Mouse (Mus musculus): Measurements from ENCODE around the gene Magi2. TPM values are rescaled to one million over a fixed set of nuclear protein-coding genes. Genes with fewer than 3 reads are reported as not detected.

Gene Magi2
- polyA plus RNA-seq, 1 experiment = 0.18 TPM

DNA sequence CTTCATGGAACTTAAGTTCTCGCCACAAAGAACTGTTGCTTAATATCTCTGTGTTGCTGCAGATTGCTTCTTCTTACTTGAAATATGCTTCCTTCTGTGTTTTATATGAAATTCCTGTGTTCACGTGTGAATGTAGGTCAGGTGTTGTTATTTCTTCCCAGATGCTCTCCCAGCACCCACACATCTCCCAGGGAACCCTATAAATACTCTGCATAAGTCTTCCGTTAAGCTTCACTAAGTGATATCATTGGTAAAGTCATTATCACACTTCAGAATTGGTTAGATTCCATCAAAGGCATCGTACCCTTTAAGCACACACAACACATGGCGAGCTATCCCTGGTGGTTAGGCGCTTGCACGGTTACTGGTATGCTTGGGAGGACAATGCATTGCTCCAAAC is 1257.7 kb downstream of the Magi2 start:
- no peak overlapping the region for H3ac ChIP-seq (ENCODE audit: control insufficient read depth, insufficient read length, low read depth)
- H3K79me2 ChIP-seq (ENCODE audit: control insufficient read depth, insufficient read depth) = no peaks in the 10 kb centered on the region
- H3K36me3 ChIP-seq (ENCODE audit: control insufficient read depth, insufficient read depth) = no peaks in the 10 kb centered on the region
- TF ChIP-seq MAX (IDR thresholded peaks at IDR 0.05) = no peak
- no peak for TF ChIP-seq MYOD1 (IDR thresholded peaks at IDR 0.05; ENCODE audit: control insufficient read depth, insufficient read length, low read depth)
- no peak for TF ChIP-seq CEBPB (IDR thresholded peaks at IDR 0.05; ENCODE audit: low read depth)
- no peak for TF ChIP-seq USF1 (IDR thresholded peaks at IDR 0.05; ENCODE audit: low read depth)
- no peak for TF ChIP-seq FOSL1 (IDR thresholded peaks at IDR 0.05; ENCODE audit: insufficient read depth, low read length, poor library complexity, severe bottlenecking)
- TF ChIP-seq CTCF (IDR thresholded peaks at IDR 0.05; ENCODE audit: control insufficient read depth, insufficient read depth, insufficient read length) = no peak
- H3K79me3 ChIP-seq (ENCODE audit: low read depth) = no peaks in the 10 kb centered on the region
- H3K27me3 ChIP-seq (ENCODE audit: control insufficient read depth, insufficient read depth, insufficient read length) = no peaks in the 10 kb centered on the region
- no peak overlapping the region for H3K4me3 ChIP-seq (ENCODE audit: insufficient read depth, poor library complexity, severe bottlenecking)

GRCm38 (mm10) chr5:20491911-20492310 is 1265.1 kb downstream of the Magi2 start:
- H3K4me3 ChIP-seq (ENCODE audit: insufficient read depth, poor library complexity, severe bottlenecking) = no peak overlapping the region
- H3ac ChIP-seq (ENCODE audit: control insufficient read depth, insufficient read length, low read depth) = no peak overlapping the region
- TF ChIP-seq CTCF (IDR thresholded peaks at IDR 0.05; ENCODE audit: control insufficient read depth, insufficient read depth, insufficient read length) = no peak
- no peak for TF ChIP-seq MYOG (IDR thresholded peaks at IDR 0.05; ENCODE audit: control insufficient read depth, extremely low read depth, insufficient read length)
- no peak for TF ChIP-seq FOSL1 (IDR thresholded peaks at IDR 0.05; ENCODE audit: insufficient read depth, low read length, poor library complexity, severe bottlenecking)
- TF ChIP-seq MAX (IDR thresholded peaks at IDR 0.05) = no peak
- TF ChIP-seq USF1 (IDR thresholded peaks at IDR 0.05; ENCODE audit: low read depth) = no peak
- TF ChIP-seq MYOD1 (IDR thresholded peaks at IDR 0.05; ENCODE audit: control insufficient read depth, insufficient read length, low read depth) = no peak
- TF ChIP-seq CEBPB (IDR thresholded peaks at IDR 0.05; ENCODE audit: low read depth) = no peak
- H3K27me3 ChIP-seq (ENCODE audit: control insufficient read depth, insufficient read depth, insufficient read length) = no peaks in the 10 kb centered on the region
- no peaks in the 10 kb centered on the region for H3K79me2 ChIP-seq (ENCODE audit: control insufficient read depth, insufficient read depth)
- H3K79me3 ChIP-seq (ENCODE audit: low read depth) = no peaks in the 10 kb centered on the region
- no peaks in the 10 kb centered on the region for H3K36me3 ChIP-seq (ENCODE audit: control insufficient read depth, insufficient read depth)

- Histone ChIP-seq H3ac (ENCODE audit: control insufficient read depth, insufficient read length, low read depth) (no peak overlapping the region), H3K36me3 (ENCODE audit: control insufficient read depth, insufficient read depth) (no peaks in the 10 kb centered on the region), H3K27me3 (ENCODE audit: control insufficient read depth, insufficient read depth, insufficient read length) (no peaks in the 10 kb centered on the region), H3K79me3 (ENCODE audit: low read depth) (no peaks in the 10 kb centered on the region), H3K79me2 (ENCODE audit: control insufficient read depth, insufficient read depth) (no peaks in the 10 kb centered on the region), H3K4me3 (ENCODE audit: insufficient read depth, poor library complexity, severe bottlenecking) (no peak overlapping the region)
- TF ChIP-seq USF1 (IDR thresholded peaks at IDR 0.05; ENCODE audit: low read depth) = no peak
- TF ChIP-seq CTCF (IDR thresholded peaks at IDR 0.05; ENCODE audit: control insufficient read depth, insufficient read depth, insufficient read length) = no peak
- TF ChIP-seq MYOD1 (IDR thresholded peaks at IDR 0.05; ENCODE audit: control insufficient read depth, insufficient read length, low read depth) = no peak
- TF ChIP-seq MYOG (IDR thresholded peaks at IDR 0.05; ENCODE audit: control insufficient read depth, extremely low read depth, insufficient read length) = no peak
- no peak for TF ChIP-seq MAX (IDR thresholded peaks at IDR 0.05)
- TF ChIP-seq FOSL1 (IDR thresholded peaks at IDR 0.05; ENCODE audit: insufficient read depth, low read length, poor library complexity, severe bottlenecking) = no peak
- no peak for TF ChIP-seq CEBPB (IDR thresholded peaks at IDR 0.05; ENCODE audit: low read depth)
Observed at GRCm38 (mm10) chr5:20492679-20493078, 1265.8 kb downstream of the Magi2 start.

DNA sequence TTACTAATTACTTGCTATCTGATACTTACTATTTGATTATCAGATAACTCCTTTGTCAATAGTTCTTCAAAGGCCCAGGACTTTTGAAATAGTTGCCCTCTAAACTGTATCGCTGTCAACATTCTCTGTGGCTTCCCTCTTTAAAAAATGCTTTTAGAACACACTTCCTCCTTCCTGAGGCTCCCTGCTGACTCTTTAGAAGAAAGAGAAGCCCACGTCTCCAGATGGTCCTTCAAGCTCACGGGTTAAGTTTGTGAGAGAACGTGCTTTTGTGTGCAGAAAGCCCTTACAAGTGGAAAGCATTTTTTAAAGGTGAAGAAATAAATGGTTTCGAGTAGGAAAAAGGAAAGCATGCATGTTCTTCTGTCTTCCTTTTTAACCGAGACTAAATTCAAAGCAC is 1267.2 kb downstream of the Magi2 start:
- no peaks in the 10 kb centered on the region for H3K79me3 ChIP-seq (ENCODE audit: low read depth)
- no peak for TF ChIP-seq CTCF (IDR thresholded peaks at IDR 0.05; ENCODE audit: control insufficient read depth, insufficient read depth, insufficient read length)
- no peak for TF ChIP-seq USF1 (IDR thresholded peaks at IDR 0.05; ENCODE audit: low read depth)
- TF ChIP-seq MYOD1 (IDR thresholded peaks at IDR 0.05; ENCODE audit: control insufficient read depth, insufficient read length, low read depth) = no peak
- no peak for TF ChIP-seq MYOG (IDR thresholded peaks at IDR 0.05; ENCODE audit: control insufficient read depth, extremely low read depth, insufficient read length)
- TF ChIP-seq CEBPB (IDR thresholded peaks at IDR 0.05; ENCODE audit: low read depth) = no peak
- no peak for TF ChIP-seq MAX (IDR thresholded peaks at IDR 0.05)
- no peak for TF ChIP-seq FOSL1 (IDR thresholded peaks at IDR 0.05; ENCODE audit: insufficient read depth, low read length, poor library complexity, severe bottlenecking)
- H3K27me3 ChIP-seq (ENCODE audit: control insufficient read depth, insufficient read depth, insufficient read length) = no peaks in the 10 kb centered on the region
- H3K4me3 ChIP-seq (ENCODE audit: insufficient read depth, poor library complexity, severe bottlenecking) = no peak overlapping the region
- H3K36me3 ChIP-seq (ENCODE audit: control insufficient read depth, insufficient read depth) = no peaks in the 10 kb centered on the region
- no peaks in the 10 kb centered on the region for H3K79me2 ChIP-seq (ENCODE audit: control insufficient read depth, insufficient read depth)
- no peak overlapping the region for H3ac ChIP-seq (ENCODE audit: control insufficient read depth, insufficient read length, low read depth)

DNA sequence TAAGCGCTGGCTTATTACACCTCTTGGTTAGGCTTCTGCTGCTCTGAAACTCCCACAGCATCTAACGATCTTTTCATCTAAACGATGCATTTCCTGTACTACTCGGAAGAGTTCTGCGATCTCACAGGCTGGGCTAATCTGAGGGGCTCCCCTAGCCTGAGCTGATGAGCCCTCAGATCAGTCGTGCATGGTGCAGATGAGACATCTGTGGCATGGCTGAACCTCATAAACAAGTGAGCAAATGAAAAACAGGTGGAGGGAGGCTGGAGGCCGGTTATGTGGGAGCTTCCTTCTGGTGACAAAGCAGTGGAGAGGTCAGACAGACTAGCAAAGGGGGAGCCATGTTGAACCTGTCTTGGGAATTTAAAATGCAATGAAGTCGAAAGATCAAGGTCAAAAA is 1270.1 kb downstream of the Magi2 start:
- no peaks in the 10 kb centered on the region for H3K79me3 ChIP-seq (ENCODE audit: low read depth)
- TF ChIP-seq MYOG (IDR thresholded peaks at IDR 0.05; ENCODE audit: control insufficient read depth, extremely low read depth, insufficient read length) (no peak), MYOD1 (IDR thresholded peaks at IDR 0.05; ENCODE audit: control insufficient read depth, insufficient read length, low read depth) (no peak), USF1 (IDR thresholded peaks at IDR 0.05; ENCODE audit: low read depth) (no peak), CEBPB (IDR thresholded peaks at IDR 0.05; ENCODE audit: low read depth) (no peak), FOSL1 (IDR thresholded peaks at IDR 0.05; ENCODE audit: insufficient read depth, low read length, poor library complexity, severe bottlenecking) (no peak), CTCF (IDR thresholded peaks at IDR 0.05; ENCODE audit: control insufficient read depth, insufficient read depth, insufficient read length) (no peak), MAX (IDR thresholded peaks at IDR 0.05) (no peak)
- no peaks in the 10 kb centered on the region for H3K27me3 ChIP-seq (ENCODE audit: control insufficient read depth, insufficient read depth, insufficient read length)
- no peak overlapping the region for H3K4me3 ChIP-seq (ENCODE audit: insufficient read depth, poor library complexity, severe bottlenecking)
- no peaks in the 10 kb centered on the region for H3K36me3 ChIP-seq (ENCODE audit: control insufficient read depth, insufficient read depth)
- H3K79me2 ChIP-seq (ENCODE audit: control insufficient read depth, insufficient read depth) = no peaks in the 10 kb centered on the region
- H3ac ChIP-seq (ENCODE audit: control insufficient read depth, insufficient read length, low read depth) = no peak overlapping the region

DNA sequence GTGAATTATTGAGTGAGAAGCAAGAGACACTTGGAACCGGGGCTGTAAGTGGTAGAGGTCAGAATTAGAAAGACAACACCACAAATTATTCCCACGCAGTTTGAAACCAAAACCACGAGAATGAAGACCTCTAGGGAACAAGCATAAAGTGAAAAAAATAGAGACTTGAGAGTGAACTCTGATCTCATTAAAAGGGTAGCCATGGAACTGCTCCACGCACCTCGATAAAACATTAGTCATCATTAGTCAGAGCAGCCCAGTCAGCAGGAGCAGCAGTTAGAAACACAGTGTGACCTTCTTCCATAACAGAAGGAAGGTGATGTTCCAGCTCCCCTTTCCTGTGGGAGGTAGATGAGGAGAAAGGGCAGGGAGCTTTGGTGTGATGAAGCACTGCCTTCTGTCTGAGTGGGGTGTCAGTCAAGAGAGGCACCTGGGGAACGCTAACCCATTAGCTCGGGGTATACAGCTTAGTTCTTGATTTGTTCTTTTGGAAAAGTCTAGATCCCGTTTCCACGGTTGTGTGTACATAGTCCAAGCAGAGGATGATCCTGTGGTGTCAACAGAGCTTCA is 1272.3 kb downstream of the Magi2 start:
- TF ChIP-seq CTCF (IDR thresholded peaks at IDR 0.05; ENCODE audit: control insufficient read depth, insufficient read depth, insufficient read length) (no peak), MYOD1 (IDR thresholded peaks at IDR 0.05; ENCODE audit: control insufficient read depth, insufficient read length, low read depth) (no peak), USF1 (IDR thresholded peaks at IDR 0.05; ENCODE audit: low read depth) (no peak), CEBPB (IDR thresholded peaks at IDR 0.05; ENCODE audit: low read depth) (no peak), MYOG (IDR thresholded peaks at IDR 0.05; ENCODE audit: control insufficient read depth, extremely low read depth, insufficient read length) (no peak), FOSL1 (IDR thresholded peaks at IDR 0.05; ENCODE audit: insufficient read depth, low read length, poor library complexity, severe bottlenecking) (no peak), MAX (IDR thresholded peaks at IDR 0.05) (no peak)
- no peak overlapping the region for H3K4me3 ChIP-seq (ENCODE audit: insufficient read depth, poor library complexity, severe bottlenecking)
- H3K36me3 ChIP-seq (ENCODE audit: control insufficient read depth, insufficient read depth) = no peaks in the 10 kb centered on the region
- H3K79me3 ChIP-seq (ENCODE audit: low read depth) = no peaks in the 10 kb centered on the region
- H3K27me3 ChIP-seq (ENCODE audit: control insufficient read depth, insufficient read depth, insufficient read length) = no peaks in the 10 kb centered on the region
- no peaks in the 10 kb centered on the region for H3K79me2 ChIP-seq (ENCODE audit: control insufficient read depth, insufficient read depth)
- no peak overlapping the region for H3ac ChIP-seq (ENCODE audit: control insufficient read depth, insufficient read length, low read depth)

All from C2C12 (cell line).